Mouse (Mus musculus): ENCODE measurements around the gene Dync2li1. TPM values are rescaled to one million over a fixed set of nuclear protein-coding genes. Genes with fewer than 3 reads are reported as not detected.
A peak's percentile ranks its signal among the peaks of the same experiment; 100 is the strongest.

Dync2li1 gene
- polyA plus RNA-seq, 1 experiment from 2014 or later = 59.9 TPM

DNA sequence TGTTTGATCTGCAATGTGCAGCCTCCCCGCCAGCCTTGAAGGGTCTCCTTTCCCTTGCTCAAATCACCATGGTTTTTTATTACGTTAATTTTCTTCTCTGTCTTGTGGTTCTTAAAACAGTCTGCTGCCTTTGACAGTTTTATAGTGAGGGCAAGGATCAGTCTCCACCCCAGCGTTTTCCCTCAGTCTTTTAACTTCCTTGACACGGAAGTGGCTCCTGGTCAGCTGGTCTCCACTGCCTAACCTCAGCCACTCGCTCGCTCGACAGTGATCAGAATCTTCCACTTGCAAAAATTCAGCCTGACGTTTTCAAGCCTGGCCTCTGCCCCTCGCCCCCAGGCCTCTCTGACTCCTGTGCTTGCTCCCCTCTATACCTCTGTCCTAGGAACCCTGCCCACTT, 39.4 kb downstream of the Dync2li1 start:
- no peaks in the 10 kb centered on the region for H3K36me3 ChIP-seq (ENCODE audit: insufficient read depth, low read length)
- peak; percentile 90 for DNase-seq (ENCODE audit: low spot score)
- no peaks in the 10 kb centered on the region for H3K9me3 ChIP-seq (replicated peaks; ENCODE audit: low read length)
- no peak overlapping the region for H3K4me3 ChIP-seq (replicated peaks; ENCODE audit: low read depth, low read length)
- 9% methylated on average over 9 of the region's 9 CpGs for WGBS
- peak overlapping the region; percentile 47; the same call in 1 of the 2 replicates for H3K27ac ChIP-seq
- peaks cover 10% of the 10 kb centered on the region; the same call in 1 of the 2 replicates for H3K4me1 ChIP-seq (replicated peaks; ENCODE audit: insufficient read depth, low read length)
- H3K4me2 ChIP-seq (ENCODE audit: low read length) = peak overlapping the region; percentile 19
- ATAC-seq (replicated peaks; ENCODE audit: low FRiP score, low read depth) = peak; percentile 76
- no peaks in the 10 kb centered on the region for H3K27me3 ChIP-seq (ENCODE audit: insufficient read depth, low read length)
- TF ChIP-seq CTCF (IDR thresholded peaks at IDR 0.05; ENCODE audit: low read depth) = no peak
- no peak overlapping the region for H3K9ac ChIP-seq (ENCODE audit: low read depth, low read length)

DNA sequence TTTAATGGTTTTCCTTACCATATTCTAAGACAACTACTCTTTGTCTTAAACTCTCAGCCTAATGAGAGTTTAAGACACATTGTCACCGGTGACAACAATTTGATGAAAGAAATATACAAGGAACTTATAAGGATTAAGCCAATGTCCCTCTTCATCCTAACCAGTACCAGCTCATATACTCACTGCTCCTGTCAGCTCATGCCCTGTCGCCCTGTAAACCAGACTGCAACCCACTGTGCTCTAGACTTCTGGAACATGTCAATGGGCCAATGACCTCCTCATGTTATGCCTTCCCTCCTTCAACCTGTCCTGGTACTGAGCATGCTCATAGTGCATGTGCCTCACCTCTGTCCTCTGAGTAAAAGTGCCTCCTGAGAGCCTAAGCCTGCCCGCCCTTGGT, 41.6 kb downstream of the Dync2li1 start:
- no peak overlapping the region for H3K4me2 ChIP-seq (ENCODE audit: low read length)
- H3K9ac ChIP-seq (ENCODE audit: low read depth, low read length) = no peak overlapping the region
- ATAC-seq (replicated peaks; ENCODE audit: low FRiP score, low read depth) (no peak), DNase-seq (ENCODE audit: low spot score) (no peak)
- no peaks in the 10 kb centered on the region for H3K9me3 ChIP-seq (replicated peaks; ENCODE audit: low read length)
- H3K27ac ChIP-seq = no peak overlapping the region
- H3K36me3 ChIP-seq (ENCODE audit: insufficient read depth, low read length) = no peaks in the 10 kb centered on the region
- 92% methylated on average over 3 of the region's 3 CpGs for WGBS
- no peak for TF ChIP-seq CTCF (IDR thresholded peaks at IDR 0.05; ENCODE audit: low read depth)
- H3K4me3 ChIP-seq (replicated peaks; ENCODE audit: low read depth, low read length) = no peak overlapping the region
- H3K27me3 ChIP-seq (ENCODE audit: insufficient read depth, low read length) = no peaks in the 10 kb centered on the region
- peaks cover 13% of the 10 kb centered on the region; the same call in 1 of the 2 replicates for H3K4me1 ChIP-seq (replicated peaks; ENCODE audit: insufficient read depth, low read length)

DNA sequence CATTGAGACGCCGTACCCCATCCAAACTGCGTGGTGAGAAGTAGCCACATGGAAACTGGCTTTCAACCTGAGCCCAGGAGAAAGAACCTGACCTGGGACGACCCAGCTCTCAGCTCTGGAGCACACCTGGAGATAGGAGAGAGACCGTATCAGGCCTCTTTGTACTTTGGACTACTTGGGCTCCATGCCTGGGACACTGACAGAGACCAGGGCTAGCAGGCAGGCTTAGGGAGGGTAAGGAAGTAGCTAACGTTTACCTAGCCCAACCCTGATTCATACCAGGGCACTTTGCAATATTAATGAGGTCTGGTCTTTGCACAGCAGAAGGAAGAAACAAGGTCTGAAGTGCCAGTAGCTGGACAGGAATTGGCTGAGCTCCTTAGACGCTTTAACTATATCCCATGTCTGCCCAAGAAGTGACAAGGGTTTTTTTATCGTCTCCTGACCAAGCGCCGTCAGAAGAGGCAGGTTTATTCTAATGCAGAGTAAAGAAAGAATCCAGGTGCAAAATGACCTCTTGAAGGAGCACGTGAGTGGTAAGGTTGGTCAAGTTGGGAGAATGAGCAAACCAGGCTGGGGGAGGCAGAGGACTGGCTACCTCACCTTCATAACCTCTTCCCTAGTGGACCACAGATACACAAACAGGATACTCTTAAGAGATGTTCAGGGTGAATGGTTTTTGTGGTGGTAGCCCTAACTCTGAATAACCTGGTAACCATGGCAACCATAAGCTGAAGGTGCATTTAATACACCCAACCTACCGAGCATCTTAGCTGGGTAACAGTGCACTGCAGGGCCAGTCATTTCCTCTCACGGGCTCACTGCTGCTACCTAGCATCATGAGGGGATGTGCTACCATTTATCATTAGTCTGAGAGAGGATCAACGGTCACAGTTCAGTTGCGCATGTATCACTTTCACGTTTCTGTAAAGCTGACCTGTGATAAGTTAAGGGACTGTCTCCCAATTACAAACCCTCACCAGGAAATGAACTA, 46.4 kb downstream of the Dync2li1 start:
- H3K9me3 ChIP-seq (replicated peaks; ENCODE audit: low read length) = no peaks in the 10 kb centered on the region
- H3K4me2 ChIP-seq (ENCODE audit: low read length) = no peak overlapping the region
- no peak for TF ChIP-seq CTCF (IDR thresholded peaks at IDR 0.05; ENCODE audit: low read depth)
- H3K4me1 ChIP-seq (replicated peaks; ENCODE audit: insufficient read depth, low read length) = peaks cover 5% of the 10 kb centered on the region; the same call in 1 of the 2 replicates
- ATAC-seq (replicated peaks; ENCODE audit: low FRiP score, low read depth) (peak; percentile 74), DNase-seq (ENCODE audit: low spot score) (no peak)
- no peak overlapping the region for H3K9ac ChIP-seq (ENCODE audit: low read depth, low read length)
- no peaks in the 10 kb centered on the region for H3K36me3 ChIP-seq (ENCODE audit: insufficient read depth, low read length)
- H3K4me3 ChIP-seq (replicated peaks; ENCODE audit: low read depth, low read length) = no peak overlapping the region
- 0 out of 2 replicates have a peak overlapping the region, but pooled peaks have one; percentile 19 for H3K27ac ChIP-seq
- no peaks in the 10 kb centered on the region for H3K27me3 ChIP-seq (ENCODE audit: insufficient read depth, low read length)
- WGBS = 49% methylated on average over 16 of the region's 16 CpGs

GRCm38 (mm10) chr17:84674048-84674447, 47.8 kb downstream of the Dync2li1 start:
- H3K9ac ChIP-seq (ENCODE audit: low read depth, low read length) = no peak overlapping the region
- ATAC-seq (replicated peaks; ENCODE audit: low FRiP score, low read depth) (no peak), DNase-seq (ENCODE audit: low spot score) (no peak)
- no peaks in the 10 kb centered on the region for H3K9me3 ChIP-seq (replicated peaks; ENCODE audit: low read length)
- H3K4me3 ChIP-seq (replicated peaks; ENCODE audit: low read depth, low read length) = no peak overlapping the region
- H3K27ac ChIP-seq = no peak overlapping the region
- WGBS = 20% methylated on average over 7 of the region's 7 CpGs
- peaks cover 5% of the 10 kb centered on the region; the same call in 1 of the 2 replicates for H3K4me1 ChIP-seq (replicated peaks; ENCODE audit: insufficient read depth, low read length)
- H3K4me2 ChIP-seq (ENCODE audit: low read length) = 0 out of 2 replicates have a peak overlapping the region, but pooled peaks have one; percentile 1
- no peak for TF ChIP-seq CTCF (IDR thresholded peaks at IDR 0.05; ENCODE audit: low read depth)
- no peaks in the 10 kb centered on the region for H3K27me3 ChIP-seq (ENCODE audit: insufficient read depth, low read length)
- H3K36me3 ChIP-seq (ENCODE audit: insufficient read depth, low read length) = no peaks in the 10 kb centered on the region

DNA sequence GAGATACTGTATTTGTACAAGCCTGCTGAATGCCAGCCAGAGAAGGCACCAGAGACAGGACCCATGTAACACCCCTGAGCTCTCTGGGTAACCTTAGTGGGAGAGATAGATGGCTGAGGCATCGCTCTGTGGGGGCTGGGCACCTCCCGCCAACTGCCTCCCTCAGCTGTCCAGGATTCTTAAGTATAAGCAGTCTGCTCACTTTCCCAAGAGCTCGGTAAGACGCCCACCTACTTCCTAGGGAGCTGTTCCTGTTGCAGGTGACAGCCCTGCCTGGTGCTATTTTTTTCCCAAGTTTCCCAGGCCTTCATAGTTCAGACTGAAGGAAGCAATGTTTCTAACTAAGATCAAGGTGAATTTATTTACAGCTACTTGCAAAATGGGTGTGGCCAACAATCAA, 48.9 kb downstream of the Dync2li1 start:
- Histone ChIP-seq H3K9ac (ENCODE audit: low read depth, low read length) (no peak overlapping the region), H3K4me3 (replicated peaks; ENCODE audit: low read depth, low read length) (no peak overlapping the region), H3K27me3 (ENCODE audit: insufficient read depth, low read length) (no peaks in the 10 kb centered on the region), H3K9me3 (replicated peaks; ENCODE audit: low read length) (no peaks in the 10 kb centered on the region), H3K27ac (no peak overlapping the region), H3K4me2 (ENCODE audit: low read length) (peak overlapping the region; percentile 83; the same call in 1 of the 2 replicates), H3K36me3 (ENCODE audit: insufficient read depth, low read length) (no peaks in the 10 kb centered on the region), H3K4me1 (replicated peaks; ENCODE audit: insufficient read depth, low read length) (peaks cover 5% of the 10 kb centered on the region; the same call in 1 of the 2 replicates)
- no peak for DNase-seq (ENCODE audit: low spot score)
- TF ChIP-seq CTCF (IDR thresholded peaks at IDR 0.05; ENCODE audit: low read depth) = no peak
- WGBS = 55% methylated on average over 4 of the region's 4 CpGs
- no peak for ATAC-seq (replicated peaks; ENCODE audit: low FRiP score, low read depth)

DNA sequence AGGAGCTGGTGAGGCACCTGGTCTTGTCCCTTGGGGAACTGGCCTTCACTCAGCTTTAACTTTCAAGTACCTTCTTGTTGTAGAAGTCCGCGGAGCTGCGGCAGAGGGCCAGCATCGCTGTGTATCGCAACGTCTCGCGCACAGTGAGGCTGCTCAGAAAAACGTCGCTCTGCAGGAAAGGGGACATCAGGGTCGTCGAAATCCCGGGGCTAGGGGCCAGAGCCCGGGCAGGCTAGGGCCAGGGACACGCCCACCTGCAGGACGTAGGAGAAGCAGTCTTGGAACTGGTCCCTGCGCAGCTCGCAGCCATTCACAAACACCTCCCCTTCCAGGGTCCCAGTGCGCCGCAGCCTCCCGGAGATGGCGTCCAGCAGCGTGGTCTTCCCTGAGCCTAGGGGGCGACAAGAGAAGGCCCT, 49.7 kb downstream of the Dync2li1 start, which contains the start of gene Abcg8:
Abcg8 (plus strand) TSS at position 352 of the 416 bp plus-strand sequence.
- ATAC-seq (replicated peaks; ENCODE audit: low FRiP score, low read depth) (peak; percentile 19; the same call in 1 of the 2 replicates), DNase-seq (ENCODE audit: low spot score) (peak; percentile 67)
- H3K4me1 ChIP-seq (replicated peaks; ENCODE audit: insufficient read depth, low read length) = peaks cover 5% of the 10 kb centered on the region; the same call in 1 of the 2 replicates
- peak; percentile 25; the same call in 1 of the 2 replicates for TF ChIP-seq CTCF (IDR thresholded peaks at IDR 0.05; ENCODE audit: low read depth)
- no peaks in the 10 kb centered on the region for H3K36me3 ChIP-seq (ENCODE audit: insufficient read depth, low read length)
- H3K4me2 ChIP-seq (ENCODE audit: low read length) = peak within 1 kb of the TSS; percentile 83
- H3K9me3 ChIP-seq (replicated peaks; ENCODE audit: low read length) = no peaks in the 10 kb centered on the region
- H3K9ac ChIP-seq (ENCODE audit: low read depth, low read length) = peak within 1 kb of the TSS; percentile 44; the same call in 1 of the 2 replicates
- H3K27me3 ChIP-seq (ENCODE audit: insufficient read depth, low read length) = no peaks in the 10 kb centered on the region
- 1% methylated on average over 24 of the region's 24 CpGs for WGBS
- no peak within 1 kb of the TSS for H3K27ac ChIP-seq
- H3K4me3 ChIP-seq (replicated peaks; ENCODE audit: low read depth, low read length) = peak within 1 kb of the TSS; percentile 33
